Mouse (Mus musculus): ENCODE measurements at regions not wholly inside any gene's neighbourhood (a gene's known extent, or its start where the extent isn't known, plus 50 kb on each side); places are given as distances from the start of the nearest gene placed in this dataset.

DNA sequence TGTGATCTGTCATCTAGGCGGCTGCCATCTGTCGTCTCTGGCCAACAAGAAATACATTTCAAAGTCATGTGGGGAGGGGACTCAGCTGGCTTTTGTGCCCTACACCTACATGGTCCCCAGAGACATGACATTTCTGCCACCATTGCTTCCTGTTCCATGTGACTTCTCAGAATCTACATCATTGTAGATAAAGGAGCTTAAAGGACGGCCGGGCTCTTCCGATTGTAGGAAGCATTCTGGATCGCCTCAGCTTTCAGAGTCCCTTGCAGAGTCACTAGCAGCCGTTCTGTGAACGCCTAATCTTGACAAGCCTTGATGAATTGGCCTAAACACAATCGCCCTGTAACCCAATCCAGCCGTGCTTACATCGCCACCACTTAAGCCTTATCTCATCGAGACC lies 587.6 kb downstream of the Vrk1 start:
- H3K4me1 ChIP-seq (replicated peaks; ENCODE audit: control insufficient read depth, insufficient read depth, low read length) = no peaks in the 10 kb centered on the region
- H3K36me3 ChIP-seq (ENCODE audit: control insufficient read depth, insufficient read depth, low read length) = no peaks in the 10 kb centered on the region
- WGBS = 4% methylated on average over 12 of the region's 12 CpGs
- H3K27ac ChIP-seq (ENCODE audit: low read length) = no peak overlapping the region
- 0 out of 2 replicates have a peak, but pooled peaks cover 2% of the 10 kb centered on the region for H3K9me3 ChIP-seq (ENCODE audit: control insufficient read depth, low read length)
- no peak overlapping the region for H3K4me2 ChIP-seq (ENCODE audit: low read depth, low read length)
- no peak for ATAC-seq (ENCODE audit: low read depth)
- H3K4me3 ChIP-seq (ENCODE audit: low read length) = no peak overlapping the region
- H3K27me3 ChIP-seq (ENCODE audit: control insufficient read depth, insufficient read depth, low read depth, low read length) = no peaks in the 10 kb centered on the region
- no peak overlapping the region for H3K9ac ChIP-seq (ENCODE audit: low read length)

DNA sequence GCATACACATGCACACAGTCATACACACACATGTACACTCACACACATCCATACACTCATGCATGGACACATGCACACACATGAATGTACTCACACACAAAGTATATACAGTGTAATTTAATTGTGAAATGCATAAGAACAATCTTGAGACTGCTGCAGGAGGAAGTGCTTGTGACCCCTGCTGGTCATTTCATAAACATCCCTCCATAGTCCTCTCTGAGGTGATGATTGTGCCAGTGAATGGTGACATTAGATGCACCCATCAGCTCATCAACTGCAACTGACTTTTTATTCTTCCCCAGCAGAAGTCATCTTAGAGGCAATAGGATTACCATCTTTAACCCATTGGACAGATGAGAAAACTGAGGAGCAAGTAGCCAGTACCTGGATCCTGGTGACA lies 597.2 kb downstream of the Vrk1 start:
- Histone ChIP-seq H3K27me3 (ENCODE audit: control insufficient read depth, insufficient read depth, low read depth, low read length) (no peaks in the 10 kb centered on the region), H3K4me1 (replicated peaks; ENCODE audit: control insufficient read depth, insufficient read depth, low read length) (no peaks in the 10 kb centered on the region), H3K27ac (ENCODE audit: low read length) (no peak overlapping the region), H3K4me3 (ENCODE audit: low read length) (no peak overlapping the region), H3K9me3 (ENCODE audit: control insufficient read depth, low read length) (no peaks in the 10 kb centered on the region), H3K4me2 (ENCODE audit: low read depth, low read length) (no peak overlapping the region), H3K9ac (ENCODE audit: low read length) (no peak overlapping the region), H3K36me3 (ENCODE audit: control insufficient read depth, insufficient read depth, low read length) (no peaks in the 10 kb centered on the region)
- no peak for ATAC-seq (ENCODE audit: low read depth)

DNA sequence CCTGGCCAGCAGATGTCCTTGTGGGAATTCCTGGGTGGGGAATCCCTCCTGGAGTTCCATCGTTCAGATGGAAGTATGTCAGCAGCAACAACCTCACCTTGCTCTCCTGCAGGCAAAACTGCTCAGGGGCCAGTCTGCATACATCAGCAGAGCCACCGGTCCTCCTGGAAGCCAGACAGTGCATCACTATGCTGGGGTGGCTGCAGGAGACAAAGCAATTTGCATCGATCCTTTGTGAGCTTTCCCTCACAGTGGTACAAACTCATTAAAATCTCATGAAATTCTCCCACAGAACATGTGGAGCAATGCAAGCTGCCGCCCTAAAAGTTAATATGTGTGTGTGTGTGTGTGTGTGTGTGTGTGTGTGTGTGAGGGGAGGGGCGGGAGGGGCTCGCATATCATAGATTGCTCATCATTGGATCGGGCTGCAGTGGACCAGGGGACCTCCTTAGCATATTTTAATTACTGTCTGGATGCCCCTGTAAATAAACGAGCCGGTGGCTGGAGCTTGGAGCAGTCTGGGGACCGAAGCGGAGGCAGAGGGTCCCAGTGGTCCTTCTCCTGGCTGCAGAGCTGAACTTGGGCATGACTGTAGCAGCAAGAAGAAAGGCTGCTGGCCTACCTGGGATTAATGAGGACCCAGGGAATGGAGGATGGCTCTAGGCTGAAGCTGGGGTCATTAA lies 597.8 kb downstream of the Vrk1 start:
- H3K36me3 ChIP-seq (ENCODE audit: control insufficient read depth, insufficient read depth, low read length) = no peaks in the 10 kb centered on the region
- no peak overlapping the region for H3K9ac ChIP-seq (ENCODE audit: low read length)
- no peak overlapping the region for H3K4me2 ChIP-seq (ENCODE audit: low read depth, low read length)
- no peaks in the 10 kb centered on the region for H3K9me3 ChIP-seq (ENCODE audit: control insufficient read depth, low read length)
- H3K4me3 ChIP-seq (ENCODE audit: low read length) = no peak overlapping the region
- H3K27ac ChIP-seq (ENCODE audit: low read length) = no peak overlapping the region
- WGBS = 62% methylated on average over 11 of the region's 11 CpGs
- H3K4me1 ChIP-seq (replicated peaks; ENCODE audit: control insufficient read depth, insufficient read depth, low read length) = no peaks in the 10 kb centered on the region
- H3K27me3 ChIP-seq (ENCODE audit: control insufficient read depth, insufficient read depth, low read depth, low read length) = no peaks in the 10 kb centered on the region
- ATAC-seq (ENCODE audit: low read depth) = no peak

DNA sequence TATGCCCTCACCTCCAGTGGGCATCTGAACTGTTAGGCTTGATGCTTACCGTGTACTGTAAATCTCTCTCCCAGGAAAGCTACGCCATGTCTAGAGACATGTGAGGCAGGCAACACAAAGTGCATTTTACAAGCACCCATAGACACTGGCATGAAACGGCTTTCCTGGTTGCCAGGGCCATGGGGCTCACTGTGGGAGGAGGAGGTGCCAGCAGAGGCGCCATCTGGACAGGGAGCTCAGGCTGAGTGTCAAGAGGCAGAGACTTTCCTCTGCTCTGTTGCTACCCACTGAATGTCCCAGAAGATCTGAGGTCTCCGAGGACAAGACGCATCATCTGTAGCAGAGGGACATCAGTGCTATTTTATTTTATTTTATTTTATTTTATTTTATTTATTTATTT lies 608.7 kb downstream of the Vrk1 start:
- H3K9ac ChIP-seq (ENCODE audit: low read length) = no peak overlapping the region
- 90% methylated on average over 6 of the region's 6 CpGs for WGBS
- H3K4me3 ChIP-seq (ENCODE audit: low read length) = no peak overlapping the region
- no peaks in the 10 kb centered on the region for H3K36me3 ChIP-seq (ENCODE audit: control insufficient read depth, insufficient read depth, low read length)
- ATAC-seq (ENCODE audit: low read depth) = no peak
- no peaks in the 10 kb centered on the region for H3K4me1 ChIP-seq (replicated peaks; ENCODE audit: control insufficient read depth, insufficient read depth, low read length)
- H3K27me3 ChIP-seq (ENCODE audit: control insufficient read depth, insufficient read depth, low read depth, low read length) = no peaks in the 10 kb centered on the region
- H3K27ac ChIP-seq (ENCODE audit: low read length) = no peak overlapping the region
- no peaks in the 10 kb centered on the region for H3K9me3 ChIP-seq (ENCODE audit: control insufficient read depth, low read length)
- no peak overlapping the region for H3K4me2 ChIP-seq (ENCODE audit: low read depth, low read length)

GRCm38 (mm10) chr12:106626786-106627185 lies 616.8 kb downstream of the Vrk1 start:
- WGBS = 54% methylated on average over 15 of the region's 15 CpGs
- no peak for ATAC-seq (ENCODE audit: low read depth)
- H3K9me3 ChIP-seq (ENCODE audit: control insufficient read depth, low read length) = no peaks in the 10 kb centered on the region
- no peaks in the 10 kb centered on the region for H3K27me3 ChIP-seq (ENCODE audit: control insufficient read depth, insufficient read depth, low read depth, low read length)
- H3K27ac ChIP-seq (ENCODE audit: low read length) = no peak overlapping the region
- no peak overlapping the region for H3K9ac ChIP-seq (ENCODE audit: low read length)
- no peak overlapping the region for H3K4me2 ChIP-seq (ENCODE audit: low read depth, low read length)
- no peaks in the 10 kb centered on the region for H3K36me3 ChIP-seq (ENCODE audit: control insufficient read depth, insufficient read depth, low read length)
- no peak overlapping the region for H3K4me3 ChIP-seq (ENCODE audit: low read length)
- H3K4me1 ChIP-seq (replicated peaks; ENCODE audit: control insufficient read depth, insufficient read depth, low read length) = no peaks in the 10 kb centered on the region

DNA sequence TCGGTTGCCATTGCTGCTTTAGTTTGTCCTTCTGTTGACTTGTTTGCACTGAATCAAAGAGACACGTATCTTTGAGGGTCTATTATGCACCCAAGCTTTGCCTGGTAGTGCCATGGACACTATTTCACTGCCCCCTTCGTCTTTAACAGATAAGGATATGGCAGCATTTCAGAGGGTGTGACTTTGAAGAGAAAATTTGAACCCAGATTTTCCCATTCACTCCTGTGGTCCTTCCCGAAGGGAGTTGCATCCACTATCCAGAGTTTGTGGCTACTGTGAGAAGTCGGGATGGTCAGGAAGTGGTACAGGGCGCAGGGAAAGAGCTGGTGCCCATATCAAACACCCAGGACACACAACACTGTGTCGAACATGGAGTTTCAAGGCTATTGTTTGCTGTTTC lies 622.5 kb downstream of the Vrk1 start:
- H3K27ac ChIP-seq (ENCODE audit: low read length) = no peak overlapping the region
- H3K9me3 ChIP-seq (ENCODE audit: control insufficient read depth, low read length) = no peaks in the 10 kb centered on the region
- no peak overlapping the region for H3K9ac ChIP-seq (ENCODE audit: low read length)
- no peaks in the 10 kb centered on the region for H3K4me1 ChIP-seq (replicated peaks; ENCODE audit: control insufficient read depth, insufficient read depth, low read length)
- no peak overlapping the region for H3K4me2 ChIP-seq (ENCODE audit: low read depth, low read length)
- no peaks in the 10 kb centered on the region for H3K27me3 ChIP-seq (ENCODE audit: control insufficient read depth, insufficient read depth, low read depth, low read length)
- no peaks in the 10 kb centered on the region for H3K36me3 ChIP-seq (ENCODE audit: control insufficient read depth, insufficient read depth, low read length)
- 73% methylated on average over 7 of the region's 7 CpGs for WGBS
- H3K4me3 ChIP-seq (ENCODE audit: low read length) = no peak overlapping the region
- no peak for ATAC-seq (ENCODE audit: low read depth)

DNA sequence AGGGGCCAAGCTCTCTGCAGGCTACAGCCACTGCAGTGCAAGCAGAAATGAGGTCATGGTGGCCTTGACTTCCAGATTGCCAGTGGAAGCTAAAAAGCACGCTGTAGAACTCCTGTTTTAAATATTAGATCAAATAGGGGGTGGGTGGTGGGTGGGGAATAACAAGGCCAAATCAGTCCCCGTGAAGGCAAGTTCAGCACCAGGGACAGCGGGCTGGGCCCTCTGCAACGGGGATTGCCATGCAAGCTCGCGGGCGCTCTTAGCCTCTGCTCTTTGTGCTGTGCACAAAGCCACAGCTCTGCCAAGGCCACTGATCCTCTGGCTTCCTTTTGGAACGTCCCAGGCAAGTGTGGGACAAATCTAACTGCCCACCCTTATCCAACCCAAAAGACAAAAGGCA lies 623.1 kb downstream of the Vrk1 start:
- H3K4me1 ChIP-seq (replicated peaks; ENCODE audit: control insufficient read depth, insufficient read depth, low read length) = no peaks in the 10 kb centered on the region
- H3K27me3 ChIP-seq (ENCODE audit: control insufficient read depth, insufficient read depth, low read depth, low read length) = no peaks in the 10 kb centered on the region
- no peak overlapping the region for H3K4me3 ChIP-seq (ENCODE audit: low read length)
- no peak for ATAC-seq (ENCODE audit: low read depth)
- WGBS = 0% methylated on average over 8 of the region's 8 CpGs
- H3K4me2 ChIP-seq (ENCODE audit: low read depth, low read length) = no peak overlapping the region
- no peaks in the 10 kb centered on the region for H3K9me3 ChIP-seq (ENCODE audit: control insufficient read depth, low read length)
- H3K9ac ChIP-seq (ENCODE audit: low read length) = no peak overlapping the region
- no peak overlapping the region for H3K27ac ChIP-seq (ENCODE audit: low read length)
- H3K36me3 ChIP-seq (ENCODE audit: control insufficient read depth, insufficient read depth, low read length) = no peaks in the 10 kb centered on the region

DNA sequence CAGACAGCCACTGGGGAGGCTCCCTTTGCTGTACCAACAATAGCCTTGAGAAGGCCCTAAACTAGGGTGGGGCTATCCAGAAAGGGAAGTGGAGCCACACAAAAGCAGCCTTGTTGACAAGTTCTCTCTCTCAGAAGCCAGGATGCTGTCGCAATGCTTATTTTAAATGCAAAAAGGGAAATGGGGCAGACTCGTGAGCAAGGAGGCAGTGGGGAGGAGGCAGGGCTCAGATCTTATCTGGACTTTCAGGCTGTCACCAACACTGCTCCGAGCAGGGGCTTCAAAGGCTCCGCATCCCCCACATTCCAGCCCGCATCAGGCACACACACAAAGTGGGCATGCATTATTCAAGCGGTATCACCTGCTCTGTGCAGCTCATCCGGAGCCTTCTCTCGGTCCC lies 648.3 kb downstream of the Vrk1 start:
- no peak for ATAC-seq (ENCODE audit: low read depth)
- 16% methylated on average over 8 of the region's 8 CpGs for WGBS

GRCm38 (mm10) chr12:106673232-106673766 lies 663.3 kb downstream of the Vrk1 start:
- Histone ChIP-seq H3K36me3 (ENCODE audit: control insufficient read depth, insufficient read depth, low read length) (no peaks in the 10 kb centered on the region), H3K4me2 (ENCODE audit: low read depth, low read length) (no peak overlapping the region), H3K4me3 (ENCODE audit: low read length) (no peak overlapping the region), H3K27me3 (ENCODE audit: control insufficient read depth, insufficient read depth, low read depth, low read length) (no peaks in the 10 kb centered on the region), H3K4me1 (replicated peaks; ENCODE audit: control insufficient read depth, insufficient read depth, low read length) (no peaks in the 10 kb centered on the region), H3K9me3 (ENCODE audit: control insufficient read depth, low read length) (no peaks in the 10 kb centered on the region), H3K27ac (ENCODE audit: low read length) (no peak overlapping the region), H3K9ac (ENCODE audit: low read length) (no peak overlapping the region)
- no peak for ATAC-seq (ENCODE audit: low read depth)
- 16% methylated on average over 13 of the region's 13 CpGs for WGBS

More for the DNA sequence above, 648.3 kb downstream of the Vrk1 start:
- H3K4me2 ChIP-seq (ENCODE audit: low read depth, low read length) = no peak overlapping the region
- no peaks in the 10 kb centered on the region for H3K36me3 ChIP-seq (ENCODE audit: control insufficient read depth, insufficient read depth, low read length)
- no peak overlapping the region for H3K9ac ChIP-seq (ENCODE audit: low read length)
- H3K9me3 ChIP-seq (ENCODE audit: control insufficient read depth, low read length) = no peaks in the 10 kb centered on the region
- H3K4me3 ChIP-seq (ENCODE audit: low read length) = no peak overlapping the region
- H3K4me1 ChIP-seq (replicated peaks; ENCODE audit: control insufficient read depth, insufficient read depth, low read length) = no peaks in the 10 kb centered on the region
- no peak overlapping the region for H3K27ac ChIP-seq (ENCODE audit: low read length)
- no peaks in the 10 kb centered on the region for H3K27me3 ChIP-seq (ENCODE audit: control insufficient read depth, insufficient read depth, low read depth, low read length)

DNA sequence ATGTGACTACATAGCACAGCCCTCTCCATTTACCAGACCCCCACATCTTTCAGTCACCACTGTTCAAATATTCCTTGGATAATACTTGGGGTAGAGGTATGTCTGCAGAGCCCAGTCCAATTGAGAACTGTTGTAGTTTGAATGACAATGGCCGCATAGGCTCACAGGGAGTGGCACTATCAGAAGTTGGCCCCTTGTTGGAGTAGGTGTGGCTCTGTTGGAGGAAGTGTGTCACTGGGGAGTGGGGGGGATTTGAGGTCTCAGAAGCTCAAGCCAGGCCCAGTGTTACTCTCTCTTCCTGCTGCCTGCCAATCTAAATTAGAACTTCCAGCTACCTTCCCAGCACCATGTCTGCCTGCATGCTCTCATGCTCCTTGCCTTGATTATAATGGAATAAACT lies 664.7 kb downstream of the Vrk1 start:
- Histone ChIP-seq H3K4me2 (ENCODE audit: low read depth, low read length) (no peak overlapping the region), H3K4me3 (ENCODE audit: low read length) (no peak overlapping the region), H3K36me3 (ENCODE audit: control insufficient read depth, insufficient read depth, low read length) (no peaks in the 10 kb centered on the region), H3K27me3 (ENCODE audit: control insufficient read depth, insufficient read depth, low read depth, low read length) (no peaks in the 10 kb centered on the region), H3K27ac (ENCODE audit: low read length) (no peak overlapping the region), H3K9me3 (ENCODE audit: control insufficient read depth, low read length) (no peaks in the 10 kb centered on the region), H3K4me1 (replicated peaks; ENCODE audit: control insufficient read depth, insufficient read depth, low read length) (no peaks in the 10 kb centered on the region), H3K9ac (ENCODE audit: low read length) (no peak overlapping the region)
- no peak for ATAC-seq (ENCODE audit: low read depth)
- 76% methylated on average over 1 of the region's 1 CpGs for WGBS

All from lung, embryonic 16.5 days (tissue).